Mouse (Mus musculus): ENCODE measurements around the gene Spata2l. TPM values are rescaled to one million over a fixed set of nuclear protein-coding genes. Genes with fewer than 3 reads are reported as not detected.
"Not testable (repeated sequence)": the region's sequence is repeated elsewhere in the genome, so short reads cannot be mapped to it uniquely, and the experiment has no call there.

The Spata2l gene
- polyA plus RNA-seq, 1 experiment from 2014 or later = 6.1 TPM

DNA sequence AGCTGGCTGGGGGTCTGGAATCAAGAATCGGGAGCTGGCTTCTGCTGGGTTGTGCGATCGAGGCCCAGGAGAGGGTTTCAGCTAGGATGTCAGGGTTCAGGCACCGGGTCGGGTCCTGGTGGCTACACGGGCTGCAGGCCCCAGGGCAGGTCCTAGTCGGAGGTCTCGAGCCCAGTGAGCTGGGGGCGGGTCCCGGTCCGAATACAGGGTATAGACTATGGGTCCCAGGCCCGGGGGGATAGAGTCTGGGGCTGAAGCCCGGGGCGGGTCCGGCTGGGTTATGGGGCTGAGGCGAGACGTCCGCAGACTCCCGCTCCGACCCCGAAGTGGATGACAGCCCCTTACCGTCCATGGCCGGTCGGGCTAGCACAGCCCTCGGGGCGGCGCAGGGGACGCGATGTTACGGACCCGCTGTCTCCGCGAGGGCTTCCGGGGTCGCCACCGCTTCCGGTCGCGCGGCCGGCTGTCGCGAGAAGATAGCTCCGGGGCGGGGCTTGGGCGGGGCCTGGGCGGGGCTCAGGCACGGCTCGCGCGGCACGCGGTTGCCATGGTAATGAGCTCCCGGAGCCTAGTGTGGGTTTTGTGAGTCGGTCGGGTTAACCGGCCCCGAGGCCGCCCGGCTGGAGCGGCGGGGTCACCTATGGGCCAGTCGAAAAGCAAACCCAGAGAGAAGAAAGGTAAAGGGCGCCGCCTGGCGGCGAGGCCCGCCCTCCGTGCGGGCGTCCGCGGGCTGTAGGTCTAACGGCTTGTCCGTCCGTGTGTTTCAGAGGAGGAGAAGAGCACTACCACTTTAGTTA, 23.5 kb downstream of the Spata2l start, which contains the start of the genes Chmp1a and Spata33:
TSS of gene Chmp1a (minus strand) at position 443 of the 797 bp plus-strand sequence.
TSS of gene Spata33 (plus strand) at position 512 of the 797 bp plus-strand sequence.
- ATAC-seq (replicated peaks; ENCODE audit: low FRiP score, low read depth) (peak; percentile 97), DNase-seq (ENCODE audit: low spot score) (peak; percentile 96)
- Histone ChIP-seq H3K27ac (peak within 1 kb of the TSS; percentile 80), H3K9ac (ENCODE audit: low read depth, low read length) (peak within 1 kb of the TSS; percentile 97), H3K4me3 (replicated peaks; ENCODE audit: low read depth, low read length) (peak within 1 kb of the TSS; percentile 95), H3K4me2 (ENCODE audit: low read length) (peak within 1 kb of the TSS; percentile 88), H3K36me3 (ENCODE audit: insufficient read depth, low read length) (peaks cover 10% of the 10 kb centered on the region; the same call in 1 of the 2 replicates), H3K27me3 (ENCODE audit: insufficient read depth, low read length) (no peaks in the 10 kb centered on the region), H3K9me3 (replicated peaks; ENCODE audit: low read length) (no peaks in the 10 kb centered on the region), H3K4me1 (replicated peaks; ENCODE audit: insufficient read depth, low read length) (peaks cover 14% of the 10 kb centered on the region)
- 1% methylated on average over 73 of the region's 76 CpGs for WGBS
- TF ChIP-seq CTCF (IDR thresholded peaks at IDR 0.05; ENCODE audit: low read depth) = peak; percentile 77

GRCm38 (mm10) chr8:123211876-123212275, 24.2 kb downstream of the Spata2l start:
- ATAC-seq (replicated peaks; ENCODE audit: low FRiP score, low read depth) (no peak), DNase-seq (ENCODE audit: low spot score) (no peak)
- 31% methylated on average over 10 of the region's 10 CpGs for WGBS
- TF ChIP-seq CTCF (IDR thresholded peaks at IDR 0.05; ENCODE audit: low read depth) = no peak
- Histone ChIP-seq H3K4me2 (ENCODE audit: low read length) (peak overlapping the region; percentile 88), H3K4me3 (replicated peaks; ENCODE audit: low read depth, low read length) (peak overlapping the region; percentile 95), H3K9ac (ENCODE audit: low read depth, low read length) (peak overlapping the region; percentile 97), H3K36me3 (ENCODE audit: insufficient read depth, low read length) (peaks cover 17% of the 10 kb centered on the region), H3K9me3 (replicated peaks; ENCODE audit: low read length) (no peaks in the 10 kb centered on the region), H3K27me3 (ENCODE audit: insufficient read depth, low read length) (no peaks in the 10 kb centered on the region), H3K27ac (peak overlapping the region; percentile 80), H3K4me1 (replicated peaks; ENCODE audit: insufficient read depth, low read length) (peaks cover 14% of the 10 kb centered on the region)

GRCm38 (mm10) chr8:123203571-123203970, 32.5 kb downstream of the Spata2l start:
- H3K4me1 ChIP-seq (replicated peaks; ENCODE audit: insufficient read depth, low read length) = no peaks in the 10 kb centered on the region
- H3K36me3 ChIP-seq (ENCODE audit: insufficient read depth, low read length) = peaks cover 33% of the 10 kb centered on the region
- H3K27me3 ChIP-seq (ENCODE audit: insufficient read depth, low read length) = no peaks in the 10 kb centered on the region
- no peak overlapping the region for H3K9ac ChIP-seq (ENCODE audit: low read depth, low read length)
- H3K27ac ChIP-seq = no peak overlapping the region
- no peak for DNase-seq (ENCODE audit: low spot score)
- H3K9me3 ChIP-seq (replicated peaks; ENCODE audit: low read length) = no peaks in the 10 kb centered on the region
- WGBS = 91% methylated on average over 3 of the region's 3 CpGs
- no peak overlapping the region for H3K4me3 ChIP-seq (replicated peaks; ENCODE audit: low read depth, low read length)
- no peak for TF ChIP-seq CTCF (IDR thresholded peaks at IDR 0.05; ENCODE audit: low read depth)
- H3K4me2 ChIP-seq (ENCODE audit: low read length) = no peak overlapping the region
- no peak for ATAC-seq (replicated peaks; ENCODE audit: low FRiP score, low read depth)

DNA sequence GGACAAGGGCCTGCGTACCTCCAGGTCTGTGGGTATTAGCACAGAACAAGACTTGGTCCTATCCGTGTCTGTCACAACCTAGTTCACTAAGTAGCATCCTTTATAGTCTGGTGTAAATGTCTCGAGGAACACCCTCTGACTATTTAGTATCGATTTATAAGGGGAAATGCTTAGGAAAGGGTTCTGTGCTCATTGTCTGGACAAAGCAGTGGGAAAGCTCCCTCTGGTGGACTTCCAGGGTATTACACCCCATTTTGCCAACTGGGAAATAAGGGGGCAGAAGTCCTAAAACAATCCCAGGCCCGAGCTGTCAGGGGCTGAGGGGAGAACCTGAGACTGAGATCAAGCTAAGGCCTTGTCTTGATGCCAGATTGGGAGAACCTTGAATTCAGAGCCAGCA, 33.7 kb downstream of the Spata2l start:
- Histone ChIP-seq H3K4me2 (ENCODE audit: low read length) (no peak overlapping the region), H3K36me3 (ENCODE audit: insufficient read depth, low read length) (peaks cover 20% of the 10 kb centered on the region; the same call in 1 of the 2 replicates), H3K4me1 (replicated peaks; ENCODE audit: insufficient read depth, low read length) (no peaks in the 10 kb centered on the region), H3K4me3 (replicated peaks; ENCODE audit: low read depth, low read length) (no peak overlapping the region), H3K9me3 (replicated peaks; ENCODE audit: low read length) (no peaks in the 10 kb centered on the region), H3K9ac (ENCODE audit: low read depth, low read length) (no peak overlapping the region), H3K27ac (no peak overlapping the region), H3K27me3 (ENCODE audit: insufficient read depth, low read length) (no peaks in the 10 kb centered on the region)
- WGBS = 26% methylated on average over 5 of the region's 5 CpGs
- TF ChIP-seq CTCF (IDR thresholded peaks at IDR 0.05; ENCODE audit: low read depth) = peak; percentile 93
- DNase-seq (ENCODE audit: low spot score) = peak; percentile 86
- ATAC-seq (replicated peaks; ENCODE audit: low FRiP score, low read depth) = no peak

GRCm38 (mm10) chr8:123199864-123200263, 36.2 kb downstream of the Spata2l start:
- DNase-seq (ENCODE audit: low spot score) = no peak
- ATAC-seq (replicated peaks; ENCODE audit: low FRiP score, low read depth) = no peak
- H3K27ac ChIP-seq = no peak overlapping the region
- no peak overlapping the region for H3K4me3 ChIP-seq (replicated peaks; ENCODE audit: low read depth, low read length)
- H3K4me2 ChIP-seq (ENCODE audit: low read length) = no peak overlapping the region
- no peaks in the 10 kb centered on the region for H3K27me3 ChIP-seq (ENCODE audit: insufficient read depth, low read length)
- 51% methylated on average over 14 of the region's 14 CpGs for WGBS
- H3K4me1 ChIP-seq (replicated peaks; ENCODE audit: insufficient read depth, low read length) = no peaks in the 10 kb centered on the region
- no peaks in the 10 kb centered on the region for H3K9me3 ChIP-seq (replicated peaks; ENCODE audit: low read length)
- no peak overlapping the region for H3K9ac ChIP-seq (ENCODE audit: low read depth, low read length)
- H3K36me3 ChIP-seq (ENCODE audit: insufficient read depth, low read length) = 0 out of 2 replicates have a peak, but pooled peaks cover 4% of the 10 kb centered on the region
- TF ChIP-seq CTCF (IDR thresholded peaks at IDR 0.05; ENCODE audit: low read depth) = no peak

DNA sequence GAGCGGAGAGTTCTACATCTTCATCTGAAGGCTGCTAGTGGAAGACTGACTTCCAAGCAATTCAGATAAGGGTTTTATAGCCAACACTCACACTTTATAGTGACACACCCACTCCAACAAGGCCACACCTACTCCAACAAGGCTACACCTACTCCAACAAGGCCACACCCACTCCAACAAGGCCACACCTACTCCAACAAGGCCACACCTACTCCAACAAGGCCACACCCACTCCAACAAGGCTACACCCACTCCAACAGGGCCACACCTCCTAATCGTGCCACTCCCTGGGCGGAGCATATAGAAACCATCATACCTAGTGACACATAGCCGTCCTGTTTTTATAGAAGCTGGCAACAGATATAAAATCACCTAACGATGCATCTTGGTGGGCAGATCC, 39.0 kb downstream of the Spata2l start:
- WGBS = 69% methylated on average over 5 of the region's 5 CpGs
- not testable (repeated sequence) for H3K4me1 ChIP-seq (replicated peaks; ENCODE audit: insufficient read depth, low read length); DNase-seq (ENCODE audit: low spot score); H3K27me3 ChIP-seq (ENCODE audit: insufficient read depth, low read length); H3K27ac ChIP-seq; H3K9me3 ChIP-seq (replicated peaks; ENCODE audit: low read length); H3K36me3 ChIP-seq (ENCODE audit: insufficient read depth, low read length); H3K9ac ChIP-seq (ENCODE audit: low read depth, low read length); H3K4me3 ChIP-seq (replicated peaks; ENCODE audit: low read depth, low read length); ATAC-seq (replicated peaks; ENCODE audit: low FRiP score, low read depth); H3K4me2 ChIP-seq (ENCODE audit: low read length)

All from kidney, postnatal 0 days (tissue).